Mouse (Mus musculus) embryo, embryonic 10 days (tissue): Measurements from ENCODE around the gene Cbx7.

Experiments used
- DNase-seq: peaks from one replicate; pipeline ENCODE4 v3.0.0-alpha.2; 2015; ENCODE audit warnings: low spot score

Cbx7 gene

GRCm38 (mm10) chr15:79893824-79894123 is 77.1 kb downstream of the Cbx7 start:
- peak; percentile 21 for DNase-seq

- no peak for DNase-seq
These were observed 77.7 kb downstream of the Cbx7 start for GRCm38 (mm10) chr15:79892995-79893823.

GRCm38 (mm10) chr15:79892213-79892541 is 78.7 kb downstream of the Cbx7 start:
- DNase-seq, result peak; percentile 55

GRCm38 (mm10) chr15:79891436-79892212 is 79.3 kb downstream of the Cbx7 start, which contains the start of gene Apobec3:
Gene Apobec3, plus strand, starts transcription at chr15:79891659.
- DNase-seq, result peak; percentile 82

- DNase-seq, result no peak
These were observed 86.1 kb downstream of the Cbx7 start for GRCm38 (mm10) chr15:79884820-79885219.

- peak; percentile 88 for DNase-seq
These were observed 87.5 kb downstream of the Cbx7 start for GRCm38 (mm10) chr15:79883352-79883822.

- DNase-seq, result no peak
These were observed 88.2 kb downstream of the Cbx7 start for GRCm38 (mm10) chr15:79882623-79883267.

- no peak for DNase-seq
These were observed 90.4 kb downstream of the Cbx7 start for GRCm38 (mm10) chr15:79880477-79880876.

- no peak for DNase-seq
These were observed 91.6 kb downstream of the Cbx7 start for GRCm38 (mm10) chr15:79879319-79879718.

GRCm38 (mm10) chr15:79878725-79879136 is 92.2 kb downstream of the Cbx7 start:
- DNase-seq, result no peak

GRCm38 (mm10) chr15:79875261-79875995 is 95.5 kb downstream of the Cbx7 start:
- DNase-seq, result no peak

- no peak for DNase-seq
These were observed 96.9 kb downstream of the Cbx7 start for GRCm38 (mm10) chr15:79873995-79874394.

- no peak for DNase-seq
These were observed 97.4 kb downstream of the Cbx7 start for GRCm38 (mm10) chr15:79873545-79873944.

GRCm38 (mm10) chr15:79867260-79868002 is 103.5 kb downstream of the Cbx7 start:
- DNase-seq, result no peak
